Mouse (Mus musculus) kidney, embryonic 15.5 days (tissue): ENCODE data around the gene Yy1. TPM values are rescaled to one million over a fixed set of nuclear protein-coding genes. Genes with fewer than 3 reads are reported as not detected.
"Not testable (repeated sequence)": the region's sequence is repeated elsewhere in the genome, so short reads cannot be mapped to it uniquely, and the experiment has no call there.

Source experiments
- ATAC-seq: fragments of 200-750 bp; cut with Nextera tagmentation; replicated peaks from 2 replicates; pipeline ENCODE4 v1.8.0; 2017; ENCODE audit warnings: moderate TSS enrichment; ENCODE audit not compliant: low FRiP score
- H3K27ac ChIP-seq: fragments of 300-500 bp; sonication (generic); 2 replicates; pipeline ENCODE4 v1.5.1; 2015; ENCODE audit warnings: mild to moderate bottlenecking, inconsistent platforms
- H3K27me3 ChIP-seq: fragments of 300-500 bp; sonication (generic); 2 replicates; pipeline ENCODE4 v1.6.1; 2015; ENCODE audit warnings: inconsistent platforms
- H3K36me3 ChIP-seq: fragments of 300-500 bp; sonication (generic); 2 replicates; pipeline ENCODE4 v1.6.1; 2015; ENCODE audit warnings: inconsistent platforms
- H3K4me1 ChIP-seq: fragments of 300-500 bp; sonication (generic); 2 replicates; pipeline ENCODE4 v1.6.1; 2015; ENCODE audit warnings: inconsistent platforms
- H3K4me2 ChIP-seq: fragments of 300-500 bp; sonication (generic); 2 replicates; pipeline ENCODE4 v1.6.1; 2015; ENCODE audit warnings: moderate library complexity, mild to moderate bottlenecking, inconsistent platforms
- H3K4me3 ChIP-seq: fragments of 300-500 bp; sonication (generic); replicated peaks from 2 replicates; pipeline ENCODE4 v1.5.1; 2015; ENCODE audit warnings: mild to moderate bottlenecking, inconsistent platforms
- H3K9ac ChIP-seq: fragments of 300-500 bp; sonication (generic); 2 replicates; pipeline ENCODE4 v1.6.1; 2015; ENCODE audit warnings: mild to moderate bottlenecking, inconsistent platforms
- H3K9me3 ChIP-seq: fragments of 300-500 bp; sonication (generic); replicated peaks from 2 replicates; pipeline ENCODE4 v1.6.1; 2016; ENCODE audit warnings: inconsistent platforms
- WGBS: fragments of 180-500 bp; shearing (Covaris S2); methylation state at CpG from one replicate; pipeline ENCODE4 v1.1.7; 2015; ENCODE audit warnings: mixed read lengths; 5-methylcytosine and 5-hydroxymethylcytosine counted together
- polyA plus RNA-seq: library from polyadenylated mRNA; unstranded; fragments of >200 nt; fragmentation: Nextera tagmentation; extraction: Ambion mirVana; gene quantifications from 2 replicates; pipeline ENCODE4 v1.2.1, GENCODE M21; 2015

Yy1 gene
- polyA plus RNA-seq, 1 experiment from 2014 or later: 19.1 TPM

DNA sequence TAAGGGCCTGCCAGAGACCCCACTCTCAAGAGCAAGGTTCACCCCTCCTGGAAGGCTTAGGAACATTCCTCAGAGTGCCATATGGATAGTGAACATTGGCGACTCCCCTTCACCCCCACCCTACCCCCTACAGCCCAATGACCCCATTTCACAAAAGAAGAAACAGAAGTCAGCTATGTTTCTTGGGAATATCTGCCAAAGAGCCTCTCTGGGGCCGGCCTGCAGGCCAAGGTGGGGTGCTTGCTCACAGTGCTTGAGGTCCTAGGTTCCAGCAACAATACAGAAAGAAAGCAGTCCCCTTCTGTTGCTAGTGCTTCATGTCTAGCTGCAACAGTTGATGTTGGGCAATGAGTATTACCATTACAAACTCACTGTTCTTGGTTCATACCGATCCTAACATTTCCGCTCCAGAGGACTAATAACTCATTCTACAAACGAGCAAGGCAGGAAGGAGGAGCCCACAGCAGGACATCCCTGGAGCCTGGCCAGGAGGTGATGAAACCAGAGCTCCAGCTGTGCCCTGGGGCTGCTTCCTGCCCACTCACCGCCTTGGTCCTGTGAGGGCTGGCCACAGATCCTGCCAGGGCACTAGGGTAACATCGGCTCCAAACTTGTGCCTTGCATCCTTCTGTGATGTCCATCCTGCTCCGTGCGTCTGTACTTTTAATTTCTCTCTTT is 39.3 kb downstream of the Yy1 start:
- no peak for ATAC-seq
- Histone ChIP-seq H3K9ac (no peak overlapping the region), H3K4me2 (0 out of 2 replicates have a peak overlapping the region, but pooled peaks have one; percentile 28), H3K36me3 (peaks cover 9% of the 10 kb centered on the region), H3K4me1 (peaks cover 51% of the 10 kb centered on the region), H3K27ac (peak overlapping the region; percentile 65; the same call in 1 of the 2 replicates), H3K9me3 (no peaks in the 10 kb centered on the region), H3K27me3 (no peaks in the 10 kb centered on the region), H3K4me3 (no peak overlapping the region)
- 38% methylated on average over 9 of the region's 9 CpGs for WGBS

DNA sequence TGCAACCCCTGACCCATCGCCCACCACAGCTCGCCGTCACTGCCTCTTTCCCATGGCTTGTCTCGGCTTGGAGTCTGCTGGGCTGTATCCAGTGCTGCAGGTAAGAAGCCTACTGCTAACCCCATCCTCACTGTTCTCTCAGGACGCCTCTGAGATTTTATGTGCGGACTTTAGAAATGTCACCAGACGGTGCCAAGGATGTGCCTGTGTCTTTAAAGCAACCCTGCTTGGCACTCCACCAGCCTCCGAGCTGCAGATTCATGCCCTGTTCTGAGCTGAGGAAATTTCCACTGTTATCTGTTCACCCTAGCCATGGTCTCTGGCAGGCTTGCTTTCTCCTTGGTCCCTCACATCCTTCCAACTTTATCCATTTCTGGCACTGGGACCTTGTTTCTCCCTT is 40.1 kb downstream of the Yy1 start:
- Histone ChIP-seq H3K27me3 (no peaks in the 10 kb centered on the region), H3K9me3 (no peaks in the 10 kb centered on the region), H3K4me2 (0 out of 2 replicates have a peak overlapping the region, but pooled peaks have one; percentile 28), H3K9ac (no peak overlapping the region), H3K27ac (no peak overlapping the region), H3K4me3 (no peak overlapping the region), H3K36me3 (0 out of 2 replicates have a peak, but pooled peaks cover 3% of the 10 kb centered on the region), H3K4me1 (peaks cover 58% of the 10 kb centered on the region)
- ATAC-seq: no peak
- 74% methylated on average over 8 of the region's 8 CpGs for WGBS

GRCm38 (mm10) chr12:108833408-108833807 is 40.6 kb downstream of the Yy1 start:
- Histone ChIP-seq H3K4me2 (no peak overlapping the region), H3K9ac (no peak overlapping the region), H3K4me1 (peaks cover 64% of the 10 kb centered on the region), H3K27ac (no peak overlapping the region), H3K4me3 (no peak overlapping the region), H3K36me3 (peaks cover 3% of the 10 kb centered on the region; the same call in 1 of the 2 replicates), H3K27me3 (no peaks in the 10 kb centered on the region), H3K9me3 (no peaks in the 10 kb centered on the region)
- 86% methylated on average over 3 of the region's 3 CpGs for WGBS
- ATAC-seq: no peak

DNA sequence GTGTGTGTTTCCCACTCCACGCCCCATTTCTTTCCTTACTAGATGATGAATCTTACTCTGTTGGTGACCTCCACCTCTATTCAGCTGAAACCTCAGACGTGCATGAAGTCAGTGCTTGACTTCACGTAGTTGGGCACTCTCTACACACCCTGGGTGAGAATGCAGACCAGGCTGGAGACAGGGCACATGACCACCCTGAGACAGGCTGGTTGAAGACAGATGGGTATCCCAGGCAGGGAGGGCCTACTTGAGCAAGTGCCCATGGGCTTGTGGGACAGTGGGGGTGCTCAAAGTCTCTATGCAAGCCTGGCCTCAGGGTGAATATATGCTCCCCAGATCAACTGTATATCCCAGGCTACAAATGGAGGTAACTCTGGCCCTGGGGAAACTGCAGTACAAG is 41.6 kb downstream of the Yy1 start:
- no peak overlapping the region for H3K9ac ChIP-seq
- no peak for ATAC-seq
- no peaks in the 10 kb centered on the region for H3K27me3 ChIP-seq
- peak overlapping the region; percentile 76; the same call in 1 of the 2 replicates for H3K4me2 ChIP-seq
- H3K36me3 ChIP-seq: peaks cover 5% of the 10 kb centered on the region; the same call in 1 of the 2 replicates
- no peaks in the 10 kb centered on the region for H3K9me3 ChIP-seq
- H3K4me1 ChIP-seq: peaks cover 65% of the 10 kb centered on the region
- H3K27ac ChIP-seq: no peak overlapping the region
- 62% methylated on average over 3 of the region's 3 CpGs for WGBS
- H3K4me3 ChIP-seq: peak overlapping the region; percentile 65

DNA sequence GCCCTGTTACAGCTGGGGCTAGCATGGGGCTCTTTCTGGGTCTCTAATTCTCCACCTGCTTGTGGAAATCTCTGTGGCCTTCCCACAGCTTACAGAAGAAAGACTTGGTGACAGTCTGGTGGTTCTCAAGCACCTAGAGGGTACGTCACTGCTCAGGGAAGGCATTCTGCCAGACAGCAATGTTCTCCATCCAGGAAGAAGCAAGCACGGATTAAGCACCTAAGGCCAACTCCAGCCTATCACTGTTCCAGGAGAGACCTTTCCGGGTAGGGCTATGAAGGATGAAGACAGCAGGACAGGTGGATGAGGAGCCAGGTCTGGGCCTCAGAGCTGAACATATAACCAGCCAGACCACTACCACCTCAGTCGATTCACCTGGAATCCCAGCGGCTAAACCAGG is 42.0 kb downstream of the Yy1 start:
- H3K4me2 ChIP-seq: peak overlapping the region; percentile 76
- H3K9me3 ChIP-seq: no peaks in the 10 kb centered on the region
- peaks cover 60% of the 10 kb centered on the region for H3K4me1 ChIP-seq
- H3K27me3 ChIP-seq: no peaks in the 10 kb centered on the region
- peak overlapping the region; percentile 65 for H3K4me3 ChIP-seq
- 40% methylated on average over 5 of the region's 5 CpGs for WGBS
- H3K36me3 ChIP-seq: peaks cover 8% of the 10 kb centered on the region; the same call in 1 of the 2 replicates
- 0 out of 2 replicates have a peak overlapping the region, but pooled peaks have one; percentile 59 for H3K9ac ChIP-seq
- H3K27ac ChIP-seq: no peak overlapping the region
- ATAC-seq: no peak

DNA sequence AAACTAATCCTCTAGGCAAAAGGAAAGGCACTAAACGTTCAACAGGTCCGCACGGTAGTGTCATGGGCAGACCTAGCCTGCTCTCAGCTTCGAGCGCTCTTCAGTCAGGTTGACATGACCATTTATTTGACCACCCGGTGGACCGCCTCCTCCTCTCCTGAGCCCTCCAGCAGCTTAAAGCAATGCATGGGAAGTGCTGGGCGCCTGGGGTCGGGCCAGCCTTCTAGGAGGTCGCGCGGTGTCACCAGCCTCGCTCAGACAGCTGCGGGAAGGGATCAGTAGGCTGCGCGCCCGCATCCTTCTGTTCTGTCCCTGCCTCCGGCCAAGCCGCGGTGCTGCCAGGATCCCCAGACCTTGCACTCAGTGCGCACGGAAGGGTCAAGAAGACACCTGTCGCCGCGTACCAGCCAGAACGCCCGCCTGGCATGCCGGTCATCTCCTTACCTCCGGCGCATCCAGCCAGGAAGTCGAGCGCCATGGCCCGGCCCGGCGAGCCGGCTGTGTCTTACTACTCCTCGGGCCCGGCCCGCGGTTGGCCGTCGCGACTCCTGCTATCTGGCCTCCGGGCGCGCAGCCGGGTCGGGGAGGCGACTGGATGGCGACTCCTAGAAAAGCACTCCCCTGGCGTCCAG is 42.6 kb downstream of the Yy1 start:
- H3K4me1 ChIP-seq: peaks cover 60% of the 10 kb centered on the region

DNA sequence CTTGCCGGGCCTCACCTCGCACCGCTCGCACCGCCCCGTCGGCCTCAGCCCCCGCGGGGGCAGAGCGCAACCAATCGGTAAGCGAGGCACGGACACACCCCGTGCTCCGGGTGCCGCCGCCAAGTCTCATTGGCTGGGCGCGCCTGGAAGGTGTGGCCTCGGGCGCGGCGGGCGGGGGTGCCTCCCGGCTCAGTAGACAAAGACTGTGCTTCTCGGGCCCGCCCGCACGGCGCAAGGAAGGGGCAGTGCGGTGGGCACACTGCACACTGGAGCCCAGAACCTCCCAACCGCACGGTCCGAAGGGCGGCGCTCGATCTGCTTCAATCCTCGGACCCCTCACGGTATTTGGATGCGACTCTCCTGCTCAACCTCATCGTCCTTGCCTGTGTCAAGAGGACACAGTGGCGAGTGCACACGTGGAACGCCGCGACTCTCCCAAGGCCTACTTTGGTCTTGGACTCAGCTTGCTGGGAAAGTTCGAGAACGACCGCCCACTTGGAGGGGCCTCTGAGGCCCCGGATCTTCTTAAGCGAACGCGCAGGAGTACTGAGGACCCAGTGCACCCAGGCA is 43.2 kb downstream of the Yy1 start, which contains the start of the genes Slc25a29 and Slc25a47:
Gene Slc25a29, minus strand, starts transcription at position 44 of the 570 bp plus-strand sequence.
Gene Slc25a47, plus strand, starts transcription at position 207 of the 570 bp plus-strand sequence.
- Histone ChIP-seq H3K9me3 (no peaks in the 10 kb centered on the region), H3K4me1 (peaks cover 62% of the 10 kb centered on the region), H3K4me3 (peak within 1 kb of the TSS; percentile 65), H3K9ac (peak within 1 kb of the TSS; percentile 68), H3K4me2 (peak within 1 kb of the TSS; percentile 76), H3K27ac (peak within 1 kb of the TSS; percentile 90), H3K27me3 (no peaks in the 10 kb centered on the region), H3K36me3 (peaks cover 13% of the 10 kb centered on the region)
- peak; percentile 98 for ATAC-seq
- under 1% methylated on average over 52 of the region's 53 CpGs for WGBS

More for the DNA sequence above, 42.6 kb downstream of the Yy1 start:
- Histone ChIP-seq H3K36me3 (peaks cover 9% of the 10 kb centered on the region; the same call in 1 of the 2 replicates), H3K9me3 (no peaks in the 10 kb centered on the region), H3K27me3 (no peaks in the 10 kb centered on the region), H3K4me2 (peak overlapping the region; percentile 76), H3K27ac (peak overlapping the region; percentile 73), H3K4me3 (peak overlapping the region; percentile 65), H3K9ac (peak overlapping the region; percentile 59)
- no peak; the same call in 1 of the 2 replicates for ATAC-seq
- WGBS: under 1% methylated on average over 48 of the region's 51 CpGs

GRCm38 (mm10) chr12:108836722-108837121 is 43.9 kb downstream of the Yy1 start:
- Histone ChIP-seq H3K9ac (peak overlapping the region; percentile 68), H3K27me3 (no peaks in the 10 kb centered on the region), H3K27ac (peak overlapping the region; percentile 90), H3K4me2 (peak overlapping the region; percentile 76), H3K36me3 (peaks cover 21% of the 10 kb centered on the region), H3K4me3 (peak overlapping the region; percentile 65), H3K4me1 (peaks cover 61% of the 10 kb centered on the region), H3K9me3 (no peaks in the 10 kb centered on the region)
- WGBS: 42% methylated on average over 7 of the region's 7 CpGs
- no peak for ATAC-seq

GRCm38 (mm10) chr12:108841181-108841580 is 48.4 kb downstream of the Yy1 start:
- no peaks in the 10 kb centered on the region for H3K9me3 ChIP-seq
- 82% methylated on average over 6 of the region's 6 CpGs for WGBS
- no peak overlapping the region for H3K9ac ChIP-seq
- H3K4me3 ChIP-seq: no peak overlapping the region
- ATAC-seq: no peak
- H3K27me3 ChIP-seq: no peaks in the 10 kb centered on the region
- no peak overlapping the region for H3K4me2 ChIP-seq
- H3K36me3 ChIP-seq: peaks cover 61% of the 10 kb centered on the region
- H3K4me1 ChIP-seq: peaks cover 28% of the 10 kb centered on the region
- peak overlapping the region; percentile 68 for H3K27ac ChIP-seq

DNA sequence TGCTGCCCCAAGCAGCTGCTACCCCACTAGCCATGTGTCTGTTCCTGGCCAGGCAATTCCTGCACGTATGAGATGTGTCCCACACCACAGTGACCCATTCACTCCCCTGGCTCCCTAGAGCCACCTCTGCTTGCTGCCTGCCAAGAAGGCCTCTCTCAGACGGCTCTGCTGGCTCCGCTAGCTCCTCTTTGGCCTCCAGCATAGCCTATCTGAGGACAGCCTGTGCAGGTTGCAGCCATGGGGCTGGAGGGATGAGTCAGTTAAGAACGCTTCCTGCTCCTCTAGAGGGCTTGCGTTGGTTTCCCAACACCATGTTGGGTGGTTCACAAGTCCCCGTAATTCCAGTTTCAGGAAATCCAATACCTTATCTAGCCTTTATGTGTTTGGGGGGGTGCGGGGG is 49.9 kb downstream of the Yy1 start:
- no peak overlapping the region for H3K9ac ChIP-seq
- no peak overlapping the region for H3K4me2 ChIP-seq
- no peaks in the 10 kb centered on the region for H3K9me3 ChIP-seq
- peaks cover 61% of the 10 kb centered on the region for H3K36me3 ChIP-seq
- no peaks in the 10 kb centered on the region for H3K27me3 ChIP-seq
- peaks cover 13% of the 10 kb centered on the region for H3K4me1 ChIP-seq
- ATAC-seq: no peak
- 89% methylated on average over 7 of the region's 7 CpGs for WGBS
- no peak overlapping the region for H3K27ac ChIP-seq
- no peak overlapping the region for H3K4me3 ChIP-seq

DNA sequence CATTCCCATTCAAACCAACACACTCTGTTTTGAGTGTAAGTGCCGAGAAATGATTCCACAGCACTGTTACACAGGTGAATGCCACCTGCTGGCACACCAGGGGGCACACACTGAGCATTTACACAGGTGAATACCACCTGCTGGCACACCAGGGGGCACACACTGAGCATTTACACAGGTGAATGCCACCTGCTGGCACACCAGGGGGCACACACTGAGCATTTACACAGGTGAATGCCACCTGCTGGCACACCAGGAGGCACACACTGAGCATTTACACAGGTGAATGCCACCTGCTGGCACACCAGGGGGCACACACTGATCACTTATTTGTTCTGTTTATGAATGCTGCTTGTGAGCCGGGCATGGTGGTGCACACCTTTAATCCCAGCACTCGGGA is 55.3 kb downstream of the Yy1 start:
- not testable (repeated sequence) for H3K9me3 ChIP-seq, H3K4me2 ChIP-seq, H3K4me3 ChIP-seq, H3K27ac ChIP-seq, H3K9ac ChIP-seq, ATAC-seq, H3K27me3 ChIP-seq, H3K4me1 ChIP-seq
- 82% methylated on average over 3 of the region's 3 CpGs for WGBS
- peaks cover 28% of the 10 kb centered on the region for H3K36me3 ChIP-seq
